Mouse (Mus musculus) granulocyte monocyte progenitor cell, adult 5-6 weeks (primary cell): ENCODE results near the gene Fam13c. TPM values are rescaled to one million over a fixed set of nuclear protein-coding genes. Genes with fewer than 3 reads are reported as not detected.

ENCODE experiments used
- ATAC-seq: replicated peaks from 2 replicates; pipeline ENCODE4 v1.8.0; 2016; ENCODE audit warnings: mild to moderate bottlenecking, moderate TSS enrichment, inconsistent platforms; ENCODE audit not compliant: poor library complexity, severe bottlenecking
- total RNA-seq, 2 experiments: library from RNA; stranded (forward) in 1 of 2; stranded (reverse) in 1 of 2; fragments of 200-712, 200-1000 nt in 1 of 2; fragments of >200 nt in 1 of 2; fragmentation: Nextera tagmentation in 1 of 2; gene quantifications; 2 replicates each; pipeline ENCODE4 v1.2.3; 2014 to 2017

The Fam13c gene
- total RNA-seq, 2 experiments from 2014 or later, result not detected

DNA sequence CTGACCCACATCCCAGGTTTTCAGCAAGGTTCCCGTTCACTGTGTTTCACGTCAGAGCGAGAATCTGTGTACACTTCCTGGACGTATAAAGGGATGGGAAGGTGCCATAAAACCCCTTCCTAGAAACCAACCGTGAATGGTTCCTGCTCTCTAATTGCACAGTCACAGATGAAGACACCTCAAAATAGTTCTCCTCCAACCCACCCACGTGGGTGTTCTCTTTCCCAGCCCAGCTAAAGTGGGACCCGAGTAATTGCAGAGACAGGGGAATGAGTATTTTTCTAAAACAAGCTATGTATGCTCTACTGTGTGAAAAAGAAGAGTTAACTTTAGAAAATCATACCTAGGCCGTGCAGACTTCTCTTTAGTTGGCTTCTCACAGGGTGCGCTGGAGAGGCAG is 74.6 kb downstream of the Fam13c start:
- ATAC-seq, result no peak

DNA sequence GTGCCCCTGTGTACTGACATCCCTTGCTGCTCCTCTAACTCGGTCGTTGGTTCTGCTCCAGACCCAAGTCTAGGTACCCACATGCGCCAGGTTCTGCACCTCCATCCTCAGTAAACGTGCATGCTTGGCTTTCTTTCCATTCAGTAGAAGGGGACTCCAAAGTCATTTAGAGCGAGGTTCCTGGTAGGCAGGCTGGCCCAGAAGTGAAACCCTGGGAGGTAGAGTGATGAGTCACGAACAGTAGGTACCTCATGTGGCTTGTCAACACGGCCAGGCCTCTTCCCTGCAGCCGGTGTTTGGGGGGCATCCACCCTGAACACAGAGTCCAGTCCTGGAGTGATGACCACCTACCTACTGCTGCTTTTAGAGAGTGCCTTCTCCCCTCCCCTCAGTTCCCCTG is 76.4 kb downstream of the Fam13c start:
- ATAC-seq, result no peak

DNA sequence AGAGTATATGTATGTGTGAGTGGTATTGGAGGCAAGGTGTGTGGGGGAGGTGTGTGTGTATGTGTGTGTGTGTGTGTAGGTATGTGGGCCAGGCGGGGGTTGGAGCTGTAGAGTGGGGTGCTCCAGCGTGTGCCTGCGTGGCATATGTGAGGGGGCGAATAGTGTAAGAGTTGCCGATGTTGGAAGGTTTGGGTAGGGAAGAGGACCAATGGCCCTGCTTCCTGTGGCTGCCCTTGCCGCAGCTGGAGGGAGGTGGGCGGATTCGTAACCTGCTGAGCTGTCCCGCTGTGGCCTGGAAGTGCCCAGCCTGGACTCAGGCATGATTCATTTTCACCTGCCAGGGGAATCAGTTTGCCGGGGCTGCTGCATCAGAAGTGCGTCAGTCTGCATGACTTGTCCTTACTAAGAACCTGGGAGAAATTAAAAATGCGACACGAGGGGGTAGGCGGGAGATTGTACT is 79.4 kb downstream of the Fam13c start:
- ATAC-seq, result no peak

DNA sequence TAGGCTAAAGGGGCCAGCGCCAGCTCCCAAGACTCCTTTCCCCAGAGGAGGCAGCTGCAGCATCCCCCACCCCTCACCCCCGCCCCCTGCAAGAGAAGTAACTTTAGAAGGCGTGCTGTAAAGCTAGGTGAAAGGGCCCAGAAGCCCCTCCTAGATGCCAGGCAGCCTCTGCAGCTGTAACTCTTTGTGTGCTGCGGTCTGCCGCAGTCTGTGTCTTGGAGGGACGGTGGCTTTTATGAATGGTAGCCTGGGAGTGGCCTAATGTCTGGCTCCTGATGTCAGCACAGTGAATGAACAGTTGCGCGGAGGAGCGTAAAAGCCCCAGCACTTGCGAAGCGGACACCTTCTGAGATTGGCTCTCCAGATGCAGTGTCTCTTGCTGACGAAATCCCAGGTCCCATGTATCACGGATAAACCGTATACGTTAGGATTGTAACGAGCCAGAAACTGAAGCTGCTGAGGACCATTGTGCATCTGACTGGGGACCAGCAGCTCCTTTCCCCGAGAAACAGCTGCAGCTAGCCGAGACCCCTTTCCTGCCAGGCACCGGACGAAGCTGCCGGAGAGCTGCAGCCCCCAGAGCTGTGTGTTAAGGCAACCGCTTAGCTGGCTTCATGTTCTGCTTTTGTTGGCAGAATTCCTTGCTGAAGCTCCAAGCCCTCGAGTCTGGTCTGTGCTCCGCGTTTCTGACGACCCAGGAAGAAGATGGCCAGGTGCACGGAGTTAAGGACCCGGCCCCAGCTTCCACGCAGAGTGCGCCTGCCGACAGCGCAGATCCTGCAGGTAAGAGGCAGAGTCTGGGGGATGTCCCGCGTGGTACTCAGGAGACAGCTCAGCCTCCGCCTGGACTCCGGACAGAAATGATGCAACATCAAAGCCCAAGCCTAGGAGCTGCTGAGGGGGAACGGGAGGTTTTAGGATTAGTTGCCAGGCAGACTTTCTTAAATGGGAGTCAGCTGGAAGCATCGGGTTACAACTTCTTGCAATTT is 80.2 kb downstream of the Fam13c start:
- no peak for ATAC-seq

DNA sequence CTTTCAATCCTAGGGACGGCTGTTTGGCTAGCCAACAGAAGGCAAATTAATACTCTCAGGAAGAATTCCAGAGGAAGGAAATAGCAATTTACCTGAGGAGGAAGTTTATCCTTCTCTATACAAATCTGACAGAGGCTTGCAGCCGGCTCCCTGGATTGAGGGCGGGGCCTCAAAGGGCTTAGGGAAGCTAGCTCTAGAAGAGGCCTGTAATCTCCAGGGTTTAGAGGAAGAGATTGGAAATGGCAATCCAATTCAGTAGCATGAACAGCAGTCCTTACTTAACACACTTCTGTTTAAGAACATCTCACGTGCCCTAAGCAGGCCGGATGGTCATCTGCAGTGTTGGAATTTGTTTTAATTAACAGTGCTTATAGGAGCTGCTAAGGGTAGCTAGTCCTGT is 81.1 kb downstream of the Fam13c start:
- no peak for ATAC-seq

DNA sequence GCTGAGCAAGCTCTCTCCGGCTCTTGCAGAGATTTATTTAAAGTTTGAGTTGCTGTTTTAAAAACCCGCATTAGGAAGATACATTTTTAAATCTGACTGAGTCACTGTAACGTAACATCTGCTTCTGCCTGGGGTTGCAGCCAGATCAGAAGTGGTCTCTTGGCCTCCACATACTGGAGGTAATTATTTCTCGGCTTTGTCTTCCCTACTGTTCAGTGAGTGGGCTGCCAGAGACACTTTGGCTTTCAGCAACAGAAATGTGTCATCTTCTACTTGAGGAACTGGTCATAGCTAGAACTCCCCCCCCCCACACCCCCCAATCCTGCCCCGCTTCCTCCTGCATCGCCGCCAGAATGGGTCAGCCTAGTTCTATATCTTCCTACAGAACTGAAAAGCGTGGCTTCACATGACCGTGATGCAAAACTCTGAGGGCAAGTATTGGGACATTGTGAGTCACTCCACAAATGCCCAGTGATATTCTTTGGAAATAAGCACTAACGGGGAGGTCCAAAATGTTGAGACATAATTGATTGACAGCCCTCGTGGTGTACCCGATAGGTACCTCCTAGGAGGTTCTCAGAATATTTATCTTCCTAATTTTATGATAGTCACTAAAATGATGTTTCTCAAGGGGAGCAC is 90.0 kb downstream of the Fam13c start:
- ATAC-seq, result no peak

DNA sequence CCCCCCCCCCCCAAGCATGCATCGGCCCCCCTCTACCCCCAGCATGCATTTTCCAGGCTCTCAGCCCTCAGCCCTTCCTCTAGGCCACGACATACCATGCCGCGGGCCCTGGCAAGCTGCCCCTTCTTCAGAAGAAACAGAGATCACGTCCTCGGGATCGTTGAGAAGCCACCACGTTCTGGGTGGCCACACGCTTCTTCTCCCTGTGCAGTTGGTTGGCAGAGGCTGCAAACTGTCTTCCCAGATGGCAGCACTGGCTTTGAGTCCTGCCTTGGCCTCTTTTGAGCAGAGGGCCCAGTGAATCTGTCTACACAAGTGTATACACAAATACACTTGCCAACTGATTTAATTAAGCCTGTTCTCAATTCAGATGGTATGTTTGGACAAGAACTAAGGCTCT is 92.0 kb downstream of the Fam13c start:
- no peak for ATAC-seq

DNA sequence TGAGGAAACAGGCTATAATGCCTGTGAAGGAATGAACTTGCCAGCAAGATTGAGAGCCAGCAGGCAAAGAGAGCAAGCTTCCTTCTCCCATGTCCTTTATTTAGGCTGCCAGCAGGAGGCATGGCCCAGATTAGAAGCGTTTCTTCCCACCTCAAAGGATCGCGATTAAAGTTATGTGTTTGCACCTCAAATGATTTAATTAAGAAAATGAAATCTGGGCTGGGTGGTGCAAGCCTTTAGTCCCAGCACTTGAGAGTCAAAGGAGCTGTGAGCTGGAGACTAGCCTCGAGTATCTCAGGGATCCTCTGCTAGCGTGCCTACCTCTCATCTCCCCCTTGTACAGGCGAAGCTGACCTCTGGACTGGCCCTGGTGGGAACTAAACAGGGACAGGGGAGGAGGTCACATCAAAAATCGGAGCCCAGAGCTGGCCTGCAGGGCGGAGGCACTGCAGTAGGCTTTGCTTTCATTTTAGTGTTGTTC is 93.1 kb downstream of the Fam13c start:
- no peak for ATAC-seq

DNA sequence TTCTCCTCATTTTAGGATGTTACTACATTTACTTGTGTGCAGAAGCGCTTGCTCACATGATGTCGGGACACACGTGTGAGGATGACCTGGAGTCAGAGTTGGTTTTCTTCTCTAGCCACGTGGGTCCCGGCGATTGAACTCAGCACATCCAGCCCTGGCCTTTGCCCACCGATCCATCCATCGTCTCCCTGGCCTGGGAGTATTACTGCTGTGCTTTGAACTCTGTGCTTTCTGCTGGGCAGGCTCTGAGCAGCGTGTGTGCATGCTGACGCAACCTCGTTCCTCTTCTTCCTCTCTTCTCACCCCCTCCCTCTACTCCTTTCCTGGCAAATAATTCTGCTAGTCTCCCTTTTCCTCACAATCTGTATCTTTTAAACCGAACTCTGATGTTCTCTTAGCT is 93.7 kb downstream of the Fam13c start:
- ATAC-seq, result no peak

DNA sequence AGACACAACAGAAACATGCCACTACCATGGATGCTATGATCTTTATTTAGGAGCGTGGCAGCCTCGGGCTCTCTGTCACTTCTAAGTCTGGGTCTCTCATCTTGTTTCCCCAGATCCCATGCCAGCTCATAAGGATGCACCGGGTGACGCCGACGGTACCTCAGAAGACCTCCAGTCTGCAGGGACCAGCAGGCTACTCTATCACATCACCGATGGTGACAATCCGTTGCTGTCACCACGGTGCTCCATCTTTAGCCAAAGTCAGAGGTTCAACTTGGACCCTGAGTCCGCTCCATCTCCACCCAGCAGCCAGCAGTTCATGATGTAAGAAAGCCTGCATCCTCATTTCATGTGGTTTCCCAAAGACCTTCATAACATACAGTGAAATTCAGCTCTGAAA is 94.3 kb downstream of the Fam13c start:
- no peak for ATAC-seq

DNA sequence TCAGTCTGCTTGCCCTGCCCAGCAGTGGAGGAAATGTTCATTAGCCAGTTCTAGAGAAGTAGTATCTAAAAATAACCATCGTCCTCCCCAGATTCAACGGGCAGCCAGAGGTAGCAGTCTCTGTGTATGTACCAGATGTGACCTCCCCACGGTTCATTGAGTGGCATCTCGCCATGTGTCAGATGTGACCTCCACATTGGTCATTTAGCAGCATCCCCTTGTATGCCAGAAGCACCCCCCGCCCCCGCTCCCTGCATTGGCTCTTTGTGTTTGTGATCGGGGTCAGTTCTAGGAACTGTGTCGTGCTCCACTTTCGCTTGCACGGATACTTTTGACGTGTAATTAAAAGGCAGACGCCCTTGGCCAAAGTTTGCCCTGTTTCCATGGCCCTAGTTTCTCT is 95.1 kb downstream of the Fam13c start:
- ATAC-seq, result no peak

DNA sequence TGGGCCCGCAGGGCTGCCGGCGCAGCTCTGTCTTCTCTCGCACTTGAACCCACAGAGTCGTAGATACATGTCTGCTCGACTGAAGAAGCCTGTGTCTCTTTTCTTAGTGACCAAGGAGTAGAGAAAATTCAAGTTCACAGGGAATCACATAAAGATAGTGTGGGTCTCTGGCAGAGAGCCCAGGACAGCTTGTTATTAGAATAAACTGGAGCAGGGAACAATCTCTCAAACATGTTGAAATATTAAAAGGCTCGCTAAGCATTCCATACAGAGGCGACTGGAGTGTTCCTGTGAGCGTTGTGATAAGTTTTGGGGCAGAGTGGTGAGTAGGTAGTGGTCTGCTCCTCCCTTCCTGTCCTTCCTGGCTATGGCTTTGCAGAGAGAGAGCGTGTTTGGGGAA is 97.4 kb downstream of the Fam13c start:
- ATAC-seq, result no peak

DNA sequence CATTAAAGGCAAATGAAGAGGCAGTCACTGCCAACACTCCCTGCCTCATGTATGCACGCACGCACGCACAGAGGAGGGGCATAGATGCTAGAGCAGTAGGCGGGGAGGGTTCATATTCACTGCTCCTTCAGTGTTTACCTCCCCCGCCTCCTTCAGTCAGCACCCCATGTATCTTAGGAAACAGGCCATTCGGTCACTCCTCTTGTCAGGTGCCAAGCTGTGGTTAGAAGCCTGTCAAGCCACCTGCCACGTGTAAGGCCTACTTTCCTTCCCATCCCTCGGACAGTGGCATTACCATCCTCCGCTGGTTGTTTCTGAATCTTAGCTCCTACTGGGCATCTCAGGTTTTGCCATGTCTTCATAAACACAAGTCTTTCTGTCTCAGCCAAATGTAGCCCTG is 99.0 kb downstream of the Fam13c start:
- no peak for ATAC-seq

DNA sequence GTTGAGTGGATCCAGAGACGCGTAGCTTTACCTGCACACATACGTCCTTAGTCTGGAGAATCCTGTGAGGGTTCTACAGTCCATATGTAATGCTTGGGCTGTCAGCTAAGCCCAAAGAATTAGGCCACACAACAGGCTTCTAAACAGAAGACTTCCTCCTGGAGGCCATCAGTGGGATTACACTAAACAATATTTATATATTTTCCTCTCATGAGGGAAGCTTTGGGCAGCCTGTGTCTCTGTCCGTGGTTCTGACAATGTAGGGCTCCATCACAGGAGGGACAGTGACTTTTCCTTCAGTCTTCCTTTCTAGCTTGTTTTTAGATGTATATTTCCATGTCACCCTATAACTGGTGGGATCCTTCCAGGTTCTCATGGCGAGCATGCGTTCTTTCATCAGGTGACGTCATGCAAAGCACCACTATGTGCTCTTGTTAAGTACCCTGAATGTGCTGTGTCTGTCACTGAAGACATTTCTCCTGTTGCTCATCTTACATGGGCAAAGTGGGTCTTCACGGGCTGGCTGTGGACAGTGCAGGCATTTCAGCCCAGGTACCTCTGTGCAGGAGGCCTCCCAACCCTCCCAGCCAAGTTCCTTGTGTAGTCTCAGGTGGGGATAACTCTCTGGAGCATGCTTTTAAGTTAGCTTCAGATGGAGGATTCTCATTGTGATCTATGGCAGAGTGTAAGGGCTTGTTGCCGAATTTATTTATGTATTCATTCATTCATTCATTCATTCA is 100.3 kb downstream of the Fam13c start:
- ATAC-seq, result no peak

DNA sequence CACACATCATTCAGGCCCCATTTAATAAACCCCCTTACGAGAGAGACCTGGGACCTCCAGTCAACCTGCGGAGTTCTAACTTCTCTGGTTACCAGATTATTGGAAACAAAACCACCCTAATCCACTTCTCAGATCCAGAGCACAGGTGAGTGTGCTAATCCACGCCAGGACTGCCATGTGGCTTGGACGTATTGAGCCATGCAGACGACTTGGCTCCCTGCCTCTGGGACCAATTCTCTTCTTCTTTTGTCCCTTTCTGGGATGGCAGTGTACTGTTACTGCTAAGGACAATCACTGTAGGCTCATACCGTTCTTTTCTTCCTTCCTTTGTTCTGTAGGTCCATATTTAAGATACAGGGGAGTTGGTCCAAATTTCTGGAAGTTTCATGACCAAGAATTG is 102.6 kb downstream of the Fam13c start:
- ATAC-seq, result no peak

DNA sequence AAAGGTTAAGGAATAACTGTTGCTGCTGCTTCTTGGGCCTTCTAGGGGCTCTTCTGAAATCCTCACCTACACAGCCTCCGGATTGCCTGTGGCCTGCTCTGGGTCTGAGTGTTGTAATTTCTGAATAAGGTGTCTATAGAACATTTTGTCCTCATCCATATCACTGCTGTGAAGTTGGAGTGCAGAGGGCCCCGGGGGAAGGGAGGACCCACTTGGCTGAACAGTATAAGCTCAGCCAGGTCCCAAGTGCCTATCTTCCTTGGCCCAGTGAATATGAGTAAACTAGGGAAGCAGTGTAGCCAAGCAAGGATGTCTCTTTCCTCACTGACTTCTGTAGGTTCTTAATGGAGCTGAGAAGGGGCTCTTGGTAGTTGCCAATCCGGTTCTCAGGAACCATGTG is 112.2 kb downstream of the Fam13c start:
- ATAC-seq, result no peak

DNA sequence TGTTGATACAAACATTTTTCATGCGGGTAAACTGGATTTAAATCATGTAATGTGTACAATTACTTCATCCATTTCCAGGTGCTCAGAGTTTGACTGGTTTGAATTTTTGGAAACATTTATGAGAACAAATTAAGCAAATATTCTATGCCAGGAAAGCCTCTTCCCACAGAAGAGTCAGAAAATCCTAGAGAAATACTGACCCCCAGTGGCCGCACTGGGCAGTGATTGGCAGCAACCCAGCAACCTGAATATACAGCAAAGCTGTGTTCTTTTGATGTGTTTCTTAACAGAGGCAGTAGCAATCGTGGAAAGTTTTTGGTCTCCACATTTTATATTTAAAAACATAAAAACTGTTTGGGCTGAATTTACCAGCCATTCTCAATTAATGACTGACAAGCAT is 123.4 kb downstream of the Fam13c start:
- no peak for ATAC-seq

DNA sequence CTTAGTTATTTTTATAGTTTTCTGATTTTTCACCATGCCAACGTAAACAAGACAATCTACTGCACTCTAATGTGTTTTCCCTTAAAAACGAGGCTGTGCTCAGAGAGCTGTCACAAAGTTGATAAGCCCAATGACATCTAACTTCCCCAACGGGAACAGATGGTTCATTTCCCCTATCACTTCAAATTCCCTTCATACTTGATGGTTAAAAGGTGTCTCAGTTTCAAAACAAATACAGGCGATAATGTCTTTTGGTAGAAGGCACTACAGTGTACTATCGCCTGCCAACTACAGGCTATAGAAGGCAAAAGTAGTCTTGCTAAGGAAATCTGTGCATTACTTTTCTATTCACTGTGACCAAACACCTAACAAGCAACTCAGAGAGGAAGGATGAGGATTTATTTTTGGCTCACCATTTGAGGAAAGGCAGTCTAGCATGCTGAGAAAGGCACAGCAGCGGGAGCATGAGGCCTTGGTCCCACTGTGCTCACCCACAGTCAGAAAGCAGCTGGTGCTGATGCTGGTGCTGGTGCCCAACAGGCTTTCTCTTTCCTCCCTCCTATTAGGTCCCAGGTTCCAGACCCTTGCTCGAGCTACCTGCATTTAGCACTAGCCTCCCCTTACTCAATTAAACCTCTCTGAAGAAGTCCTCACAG is 141.4 kb downstream of the Fam13c start:
- no peak for ATAC-seq

DNA sequence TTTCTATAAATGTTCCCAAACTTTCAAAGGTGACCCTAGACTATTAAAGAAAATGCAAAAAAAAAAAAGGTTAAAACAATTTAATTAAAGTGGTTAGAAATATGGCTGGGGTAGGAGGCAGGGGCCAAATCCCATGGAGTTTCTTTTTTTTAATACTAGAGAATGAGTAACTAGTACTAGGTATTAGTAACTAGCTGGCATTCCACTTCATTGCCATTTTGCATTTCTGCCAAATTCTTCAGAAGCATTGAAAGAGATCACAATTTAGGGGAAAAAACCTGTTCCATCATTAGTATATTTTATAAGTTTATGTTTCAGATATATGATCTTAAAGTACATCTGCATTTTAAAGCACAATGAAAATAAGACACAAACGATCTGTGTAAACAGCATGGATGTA is 143.9 kb downstream of the Fam13c start:
- no peak for ATAC-seq

DNA sequence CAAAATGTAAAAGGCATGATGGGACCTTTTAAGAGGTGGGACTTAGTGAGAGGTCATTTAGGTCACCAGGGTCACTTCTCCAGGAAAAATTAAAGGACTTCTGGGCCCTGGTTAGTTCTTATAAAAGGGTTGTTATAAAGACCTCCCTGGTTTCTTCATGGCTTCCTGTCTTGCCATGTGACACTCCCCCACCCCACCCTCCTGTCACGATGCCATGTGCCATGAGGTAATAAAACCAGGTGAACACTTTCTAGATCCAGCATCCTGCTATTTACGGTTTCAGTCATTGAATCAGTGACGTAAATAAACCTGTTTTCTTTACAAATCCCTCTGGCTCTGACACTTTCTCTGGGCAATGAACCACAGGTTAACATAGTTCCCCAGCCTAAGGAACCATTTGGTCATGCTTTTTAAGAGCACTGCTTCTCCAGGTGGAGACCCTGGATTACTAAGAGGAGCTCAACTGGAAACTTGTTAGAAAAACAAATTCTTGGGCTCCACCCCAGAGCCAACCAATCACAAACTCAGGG is 146.7 kb downstream of the Fam13c start:
- ATAC-seq, result no peak
